Mouse (Mus musculus) lung, postnatal 0 days (tissue): ENCODE measurements around the gene Nup54. TPM values are rescaled to one million over a fixed set of nuclear protein-coding genes. Genes with fewer than 3 reads are reported as not detected.

ENCODE experiments used
- ATAC-seq: fragments of 200-750 bp; cut with Nextera tagmentation; 2 replicates; pipeline ENCODE4 v1.8.0; 2017; ENCODE audit warnings: moderate library complexity
- DNase-seq: peaks from one replicate; pipeline ENCODE4 v3.0.0-alpha.2; 2016; ENCODE audit warnings: low spot score
- H3K27ac ChIP-seq: fragments of 300-500 bp; sonication (generic); 2 replicates; pipeline ENCODE4 v1.5.1; 2014; ENCODE audit warnings: antibody characterized with exemption, mild to moderate bottlenecking, low read length, mixed read lengths
- H3K27me3 ChIP-seq: fragments of 300-500 bp; sonication (generic); replicated peaks from 2 replicates; pipeline ENCODE4 v1.6.1; 2014; ENCODE audit warnings: low read length, mixed read lengths; ENCODE audit not compliant: insufficient read depth
- H3K36me3 ChIP-seq: fragments of 300-500 bp; sonication (generic); 2 replicates; pipeline ENCODE4 v1.6.1; 2014; ENCODE audit warnings: low read length, mixed read lengths; ENCODE audit not compliant: insufficient read depth
- H3K4me1 ChIP-seq: fragments of 300-500 bp; sonication (generic); 2 replicates; pipeline ENCODE4 v1.6.1; 2014; ENCODE audit warnings: antibody characterized with exemption, low read depth, low read length, mixed read lengths; ENCODE audit not compliant: insufficient read depth
- H3K4me2 ChIP-seq: fragments of 300-500 bp; sonication (generic); replicated peaks from 2 replicates; pipeline ENCODE4 v1.6.1; 2014; ENCODE audit warnings: low read depth, mild to moderate bottlenecking, low read length, moderate library complexity, mixed read lengths
- H3K4me3 ChIP-seq: fragments of 300-500 bp; sonication (generic); 2 replicates; pipeline ENCODE4 v1.5.1; 2014; ENCODE audit warnings: low read depth, low read length
- H3K9ac ChIP-seq: fragments of 300-500 bp; sonication (generic); replicated peaks from 2 replicates; pipeline ENCODE4 v1.6.1; 2014; ENCODE audit warnings: low read depth, mild to moderate bottlenecking
- H3K9me3 ChIP-seq: fragments of 300-500 bp; sonication (generic); 2 replicates; pipeline ENCODE4 v1.6.1; 2016; ENCODE audit warnings: low read length, mixed read lengths
- CTCF ChIP-seq: IDR thresholded peaks from 2 replicates; pipeline ENCODE4 v1.5.1; 2016; ENCODE audit warnings: antibody characterized with exemption, mild to moderate bottlenecking
- EP300 ChIP-seq: IDR thresholded peaks from 2 replicates; pipeline ENCODE4 v1.6.1; 2016; ENCODE audit warnings: antibody characterized with exemption, mild to moderate bottlenecking, control low read depth
- WGBS: fragments of 180-500 bp; shearing (Covaris S2); extraction: QIAGEN DNeasy Blood & Tissue Kit; methylation state at CpG from one replicate; pipeline ENCODE4 v1.1.7; 2014; 5-methylcytosine and 5-hydroxymethylcytosine counted together
- polyA plus RNA-seq: library from polyadenylated mRNA; unstranded; fragments of >200 nt; fragmentation: Nextera tagmentation; extraction: Ambion mirVana; gene quantifications from 2 replicates; pipeline ENCODE4 v1.2.1, GENCODE M21; 2015

The Nup54 gene
- polyA plus RNA-seq, 1 experiment from 2014 or later = 19.7 TPM

- no peak overlapping the region for H3K4me3 ChIP-seq
- ATAC-seq (peak; percentile 72), DNase-seq (peak; percentile 46)
- no peak overlapping the region for H3K27ac ChIP-seq
- TF ChIP-seq EP300 = no peak
- TF ChIP-seq CTCF = no peak
- WGBS = 56% methylated on average over 9 of the region's 9 CpGs
- no peak overlapping the region for H3K4me2 ChIP-seq
- no peaks in the 10 kb centered on the region for H3K27me3 ChIP-seq
- H3K4me1 ChIP-seq = no peaks in the 10 kb centered on the region
- no peaks in the 10 kb centered on the region for H3K9me3 ChIP-seq
- H3K9ac ChIP-seq = no peak overlapping the region
- H3K36me3 ChIP-seq = 0 out of 2 replicates have a peak, but pooled peaks cover 4% of the 10 kb centered on the region
These were observed 25.5 kb downstream of the Nup54 start for GRCm38 (mm10) chr5:92409361-92410155.

GRCm38 (mm10) chr5:92404400-92404678 is 30.7 kb downstream of the Nup54 start:
- Histone ChIP-seq H3K27me3 (no peaks in the 10 kb centered on the region), H3K4me3 (no peak overlapping the region)
- WGBS = 53% methylated on average over 2 of the region's 2 CpGs

GRCm38 (mm10) chr5:92403562-92404399 is 31.2 kb downstream of the Nup54 start:
- no peak for ATAC-seq
- Histone ChIP-seq H3K4me3 (no peak overlapping the region), H3K9me3 (no peaks in the 10 kb centered on the region), H3K27me3 (no peaks in the 10 kb centered on the region), H3K4me2 (no peak overlapping the region), H3K9ac (no peak overlapping the region), H3K27ac (no peak overlapping the region), H3K36me3 (no peaks in the 10 kb centered on the region), H3K4me1 (no peaks in the 10 kb centered on the region)
- WGBS = 57% methylated on average over 9 of the region's 10 CpGs
- no peak for TF ChIP-seq CTCF
- DNase-seq = no peak

More at GRCm38 (mm10) chr5:92404400-92404678, 30.7 kb downstream of the Nup54 start:
- ATAC-seq (no peak), DNase-seq (no peak)
- Histone ChIP-seq H3K36me3 (no peaks in the 10 kb centered on the region), H3K4me2 (no peak overlapping the region), H3K9ac (no peak overlapping the region), H3K4me1 (no peaks in the 10 kb centered on the region), H3K9me3 (no peaks in the 10 kb centered on the region), H3K27ac (no peak overlapping the region)
- no peak for TF ChIP-seq EP300
- no peak for TF ChIP-seq CTCF

GRCm38 (mm10) chr5:92402816-92403215 is 32.2 kb downstream of the Nup54 start:
- H3K36me3 ChIP-seq = no peaks in the 10 kb centered on the region
- no peaks in the 10 kb centered on the region for H3K4me1 ChIP-seq
- ATAC-seq (no peak), DNase-seq (no peak)
- no peaks in the 10 kb centered on the region for H3K27me3 ChIP-seq
- no peak overlapping the region for H3K4me3 ChIP-seq
- WGBS = 71% methylated on average over 9 of the region's 9 CpGs
- H3K4me2 ChIP-seq = no peak overlapping the region
- H3K9ac ChIP-seq = no peak overlapping the region
- no peaks in the 10 kb centered on the region for H3K9me3 ChIP-seq
- H3K27ac ChIP-seq = no peak overlapping the region
- TF ChIP-seq EP300 = no peak
- no peak for TF ChIP-seq CTCF

- 25% methylated on average over 5 of the region's 5 CpGs for WGBS
- peak; percentile 89 for DNase-seq
These were observed 36.9 kb downstream of the Nup54 start for GRCm38 (mm10) chr5:92398153-92398552.

GRCm38 (mm10) chr5:92396476-92396875 is 38.5 kb downstream of the Nup54 start:
- ATAC-seq (no peak), DNase-seq (no peak)
- Histone ChIP-seq H3K36me3 (no peaks in the 10 kb centered on the region), H3K9me3 (no peaks in the 10 kb centered on the region), H3K27me3 (no peaks in the 10 kb centered on the region), H3K9ac (no peak overlapping the region), H3K27ac (no peak overlapping the region), H3K4me2 (no peak overlapping the region), H3K4me3 (no peak overlapping the region), H3K4me1 (no peaks in the 10 kb centered on the region)
- TF ChIP-seq EP300 (no peak), CTCF (no peak)
- WGBS = 76% methylated on average over 6 of the region's 6 CpGs

More at GRCm38 (mm10) chr5:92398153-92398552, 36.9 kb downstream of the Nup54 start:
- TF ChIP-seq CTCF = peak; percentile 91
- TF ChIP-seq EP300 = no peak
- peak; percentile 86 for ATAC-seq
- Histone ChIP-seq H3K36me3 (no peaks in the 10 kb centered on the region), H3K9me3 (no peaks in the 10 kb centered on the region), H3K9ac (no peak overlapping the region), H3K4me2 (no peak overlapping the region), H3K27me3 (no peaks in the 10 kb centered on the region), H3K4me1 (no peaks in the 10 kb centered on the region), H3K4me3 (no peak overlapping the region), H3K27ac (no peak overlapping the region)
